Mouse (Mus musculus) heart, embryonic 14.5 days (tissue): ENCODE data around the gene Stard3. TPM values are rescaled to one million over a fixed set of nuclear protein-coding genes. Genes with fewer than 3 reads are reported as not detected.

Source experiments
- ATAC-seq: fragments of 200-750 bp; cut with Nextera tagmentation; 2 replicates; pipeline ENCODE4 v1.8.0; 2017; ENCODE audit warnings: low read depth, moderate TSS enrichment; ENCODE audit not compliant: insufficient number of reproducible peaks, insufficient read depth, low FRiP score
- H3K27ac ChIP-seq, 2 experiments: fragments of 200-500 bp in 1 of 2; fragments of 300-500 bp in 1 of 2; sonication (generic) in 1 of 2; replicated peaks in 1 of 2; 2 replicates each; pipeline ENCODE4 v1.5.1; 2012 to 2014; ENCODE audit warnings: low read depth in 2 of 2, low read length in 2 of 2, control low read depth in 1 of 2, mild to moderate bottlenecking in 1 of 2, mixed read lengths in 1 of 2; ENCODE audit not compliant: control insufficient read depth in 1 of 2, insufficient read depth in 1 of 2
- H3K27me3 ChIP-seq: fragments of 300-500 bp; sonication (generic); 2 replicates; pipeline ENCODE4 v1.6.1; 2014; ENCODE audit warnings: mild to moderate bottlenecking, low read length, control low read depth; ENCODE audit not compliant: control insufficient read depth, insufficient read depth
- H3K36me3 ChIP-seq: fragments of 300-500 bp; sonication (generic); 2 replicates; pipeline ENCODE4 v1.6.1; 2014; ENCODE audit warnings: mild to moderate bottlenecking, control low read depth, low read length, mixed read lengths; ENCODE audit not compliant: control insufficient read depth, insufficient read depth
- H3K4me1 ChIP-seq, 2 experiments: fragments of 200-500 bp in 1 of 2; fragments of 300-500 bp in 1 of 2; sonication (generic) in 1 of 2; 2 replicates each; pipeline ENCODE4 v1.6.1; 2012 to 2014; ENCODE audit warnings: low read length in 2 of 2, control low read depth in 1 of 2, mixed read lengths in 1 of 2; ENCODE audit not compliant: control insufficient read depth in 2 of 2, insufficient read depth in 2 of 2
- H3K4me2 ChIP-seq: fragments of 300-500 bp; sonication (generic); 2 replicates; pipeline ENCODE4 v1.6.1; 2014; ENCODE audit warnings: mild to moderate bottlenecking, low read length
- H3K4me3 ChIP-seq, 2 experiments: fragments of 200-500 bp in 1 of 2; fragments of 300-500 bp in 1 of 2; sonication (generic) in 1 of 2; 2 replicates each; pipeline ENCODE4 v1.5.1; 2012 to 2014; ENCODE audit warnings: low read length in 2 of 2, mild to moderate bottlenecking in 2 of 2, control low read depth in 1 of 2, low read depth in 1 of 2, moderate library complexity in 1 of 2; ENCODE audit not compliant: control insufficient read depth in 1 of 2, insufficient read depth in 1 of 2
- H3K9ac ChIP-seq: fragments of 300-500 bp; sonication (generic); 2 replicates; pipeline ENCODE4 v1.6.1; 2014; ENCODE audit warnings: mild to moderate bottlenecking, low read length
- H3K9me3 ChIP-seq: fragments of 300-500 bp; sonication (generic); 2 replicates; pipeline ENCODE4 v1.6.1; 2016; ENCODE audit warnings: low read length, control low read depth; ENCODE audit not compliant: control insufficient read depth
- WGBS: fragments of 180-500 bp; shearing (Covaris S2); extraction: QIAGEN DNeasy Blood & Tissue Kit; methylation state at CpG from one replicate; pipeline ENCODE4 v1.1.7; 2014; 5-methylcytosine and 5-hydroxymethylcytosine counted together
- polyA plus RNA-seq: library from polyadenylated mRNA; unstranded; fragments of >200 nt; fragmentation: Nextera tagmentation; extraction: Ambion mirVana; gene quantifications from 2 replicates; pipeline ENCODE4 v1.2.1, GENCODE M21; 2014

The Stard3 gene
- polyA plus RNA-seq, 1 experiment from 2014 or later, result 33.1 TPM

- 81% methylated on average over 2 of the region's 2 CpGs for WGBS
- Histone ChIP-seq H3K4me1 (peaks cover 50 to 78% of the 10 kb centered on the region in 2 experiments), H3K4me2 (no peak overlapping the region), H3K9me3 (no peaks in the 10 kb centered on the region), H3K36me3 (peaks cover 22% of the 10 kb centered on the region), H3K27ac (no peak overlapping the region), H3K27me3 (no peaks in the 10 kb centered on the region), H3K4me3 (no peak overlapping the region), H3K9ac (no peak overlapping the region)
- no peak for ATAC-seq
Measured at GRCm38 (mm10) chr11:98370588-98370987, 12.4 kb downstream of the Stard3 start.

- peak overlapping the region; percentile 31 for H3K9ac ChIP-seq
- H3K27me3 ChIP-seq, result no peaks in the 10 kb centered on the region
- peak overlapping the region; percentile 7; the same call in 1 of the 2 replicates for H3K4me2 ChIP-seq
- no peaks in the 10 kb centered on the region for H3K9me3 ChIP-seq
- H3K36me3 ChIP-seq, result peaks cover 31% of the 10 kb centered on the region
- H3K4me1 ChIP-seq, result peaks cover 46 to 77% of the 10 kb centered on the region in 2 experiments
- WGBS, result 35% methylated on average over 10 of the region's 10 CpGs
- peak overlapping the region in 1 of 2 experiments; percentile 38; a peak in 2 of 4 replicates for H3K27ac ChIP-seq
- no peak overlapping the region for H3K4me3 ChIP-seq
- no peak for ATAC-seq
Measured at GRCm38 (mm10) chr11:98371556-98372240, 13.5 kb downstream of the Stard3 start.

- no peaks in the 10 kb centered on the region for H3K9me3 ChIP-seq
- peak overlapping the region; percentile 7 for H3K4me2 ChIP-seq
- peaks cover 38% of the 10 kb centered on the region for H3K36me3 ChIP-seq
- no peak for ATAC-seq
- H3K4me3 ChIP-seq, result no peak overlapping the region
- no peaks in the 10 kb centered on the region for H3K27me3 ChIP-seq
- peak overlapping the region in 1 of 2 experiments; percentile 38; a peak in 2 of 4 replicates for H3K27ac ChIP-seq
- H3K9ac ChIP-seq, result no peak overlapping the region
- peaks cover 48 to 77% of the 10 kb centered on the region in 2 experiments for H3K4me1 ChIP-seq
- 23% methylated on average over 2 of the region's 2 CpGs for WGBS
Measured at GRCm38 (mm10) chr11:98372406-98372805, 14.2 kb downstream of the Stard3 start.

GRCm38 (mm10) chr11:98373244-98373643 is 15.1 kb downstream of the Stard3 start:
- 69% methylated on average over 6 of the region's 6 CpGs for WGBS
- H3K4me3 ChIP-seq, result no peak overlapping the region
- 0 out of 4 replicates have a peak overlapping the region, but pooled peaks have one; percentile 4 to 14 for H3K27ac ChIP-seq
- peaks cover 47 to 77% of the 10 kb centered on the region in 2 experiments for H3K4me1 ChIP-seq
- ATAC-seq, result no peak
- H3K4me2 ChIP-seq, result peak overlapping the region; percentile 1; the same call in 1 of the 2 replicates
- H3K9ac ChIP-seq, result peak overlapping the region; percentile 45
- H3K36me3 ChIP-seq, result peaks cover 46% of the 10 kb centered on the region
- no peaks in the 10 kb centered on the region for H3K27me3 ChIP-seq
- no peaks in the 10 kb centered on the region for H3K9me3 ChIP-seq

- H3K4me1 ChIP-seq, result peaks cover 56 to 84% of the 10 kb centered on the region in 2 experiments
- no peak overlapping the region for H3K4me2 ChIP-seq
- peak overlapping the region; percentile 50; the same call in 1 of the 2 replicates for H3K9ac ChIP-seq
- 36% methylated on average over 8 of the region's 8 CpGs for WGBS
- H3K27me3 ChIP-seq, result no peaks in the 10 kb centered on the region
- H3K27ac ChIP-seq, result peak overlapping the region; percentile 81 to 82
- peak; percentile 57 for ATAC-seq
- H3K9me3 ChIP-seq, result no peaks in the 10 kb centered on the region
- H3K4me3 ChIP-seq, result no peak overlapping the region
- H3K36me3 ChIP-seq, result peaks cover 56% of the 10 kb centered on the region
Measured at GRCm38 (mm10) chr11:98374266-98374665, 16.1 kb downstream of the Stard3 start.

GRCm38 (mm10) chr11:98376756-98377155 is 18.6 kb downstream of the Stard3 start:
- no peaks in the 10 kb centered on the region for H3K9me3 ChIP-seq
- H3K4me3 ChIP-seq, result no peak overlapping the region
- H3K4me1 ChIP-seq, result peaks cover 58 to 81% of the 10 kb centered on the region in 2 experiments
- no peaks in the 10 kb centered on the region for H3K27me3 ChIP-seq
- no peak overlapping the region for H3K4me2 ChIP-seq
- H3K27ac ChIP-seq, result no peak overlapping the region
- peaks cover 65% of the 10 kb centered on the region for H3K36me3 ChIP-seq
- H3K9ac ChIP-seq, result no peak overlapping the region
- WGBS, result 61% methylated on average over 5 of the region's 5 CpGs
- no peak for ATAC-seq

GRCm38 (mm10) chr11:98377787-98378186 is 19.6 kb downstream of the Stard3 start:
- 51% methylated on average over 11 of the region's 11 CpGs for WGBS
- H3K4me2 ChIP-seq, result no peak overlapping the region
- peak; percentile 31; the same call in 1 of the 2 replicates for ATAC-seq
- no peaks in the 10 kb centered on the region for H3K9me3 ChIP-seq
- no peaks in the 10 kb centered on the region for H3K27me3 ChIP-seq
- H3K4me1 ChIP-seq, result peaks cover 54 to 74% of the 10 kb centered on the region in 2 experiments
- peak overlapping the region; percentile 30; the same call in 1 of the 2 replicates for H3K9ac ChIP-seq
- H3K36me3 ChIP-seq, result peaks cover 63% of the 10 kb centered on the region
- H3K4me3 ChIP-seq, result no peak overlapping the region
- H3K27ac ChIP-seq, result peak overlapping the region in 1 of 2 experiments; percentile 71; a peak in 2 of 4 replicates
